Mouse (Mus musculus): ENCODE data around the gene Snx29. TPM values are rescaled to one million over a fixed set of nuclear protein-coding genes. Genes with fewer than 3 reads are reported as not detected.

Snx29 gene
- polyA plus RNA-seq, 1 experiment from 2014 or later: 19.2 TPM

DNA sequence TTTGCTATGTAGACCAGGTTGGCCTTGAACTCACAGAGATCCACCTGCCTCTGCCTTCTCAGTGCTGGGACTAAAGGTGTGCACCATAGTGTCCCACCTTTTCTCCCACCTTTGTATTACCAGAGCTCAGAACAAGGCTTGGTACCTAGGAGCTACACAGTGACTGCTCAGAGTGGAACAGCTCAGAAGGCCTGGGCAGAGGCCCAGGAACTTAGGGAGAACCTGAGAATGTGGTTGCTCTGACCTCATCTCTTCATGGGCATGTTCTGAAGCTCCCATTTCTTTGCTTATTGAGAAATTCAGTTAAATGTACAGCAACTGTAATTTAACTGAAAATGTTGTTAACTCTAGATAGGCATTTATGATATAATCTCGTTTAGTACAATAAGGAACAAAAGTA is 44.1 kb downstream of the Snx29 start:
- no peak overlapping the region for H3K9ac ChIP-seq
- no peak overlapping the region for H3K27ac ChIP-seq
- ATAC-seq (ENCODE audit: low FRiP score): no peak
- peaks cover 27% of the 10 kb centered on the region for H3K4me1 ChIP-seq
- H3K27me3 ChIP-seq: no peaks in the 10 kb centered on the region; the same call in 1 of the 2 replicates
- no peaks in the 10 kb centered on the region for H3K36me3 ChIP-seq
- no peak overlapping the region for H3K4me3 ChIP-seq
- WGBS: 76% methylated on average over 1 of the region's 1 CpGs
- no peaks in the 10 kb centered on the region for H3K9me3 ChIP-seq (replicated peaks)
- no peak overlapping the region for H3K4me2 ChIP-seq (replicated peaks)

DNA sequence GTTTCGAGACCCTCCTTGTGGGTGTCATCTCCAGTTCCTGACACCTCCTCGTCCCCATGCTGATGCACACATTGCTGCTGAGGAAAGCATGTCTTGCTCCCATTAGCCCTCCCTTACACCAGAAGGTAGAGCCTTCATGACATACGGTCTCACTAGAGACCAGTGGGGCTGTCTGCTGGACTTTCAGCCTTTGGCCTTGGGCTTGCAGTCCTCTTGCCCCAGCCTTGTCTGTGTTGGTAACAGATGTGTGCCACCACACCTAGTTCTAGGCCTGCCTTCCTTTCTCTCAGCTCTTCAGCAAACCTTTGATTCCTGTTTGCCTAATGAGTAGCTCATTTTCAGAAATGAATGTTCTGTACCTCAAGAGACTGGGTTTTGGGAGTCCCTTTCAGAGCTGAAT is 45.7 kb downstream of the Snx29 start:
- no peak overlapping the region for H3K4me3 ChIP-seq
- no peak overlapping the region for H3K4me2 ChIP-seq (replicated peaks)
- WGBS: 91% methylated on average over 3 of the region's 3 CpGs
- H3K4me1 ChIP-seq: peaks cover 27% of the 10 kb centered on the region
- no peak for ATAC-seq (ENCODE audit: low FRiP score)
- H3K9me3 ChIP-seq (replicated peaks): no peaks in the 10 kb centered on the region
- H3K27ac ChIP-seq: no peak overlapping the region
- H3K27me3 ChIP-seq: no peaks in the 10 kb centered on the region; the same call in 1 of the 2 replicates
- no peaks in the 10 kb centered on the region for H3K36me3 ChIP-seq
- H3K9ac ChIP-seq: no peak overlapping the region

DNA sequence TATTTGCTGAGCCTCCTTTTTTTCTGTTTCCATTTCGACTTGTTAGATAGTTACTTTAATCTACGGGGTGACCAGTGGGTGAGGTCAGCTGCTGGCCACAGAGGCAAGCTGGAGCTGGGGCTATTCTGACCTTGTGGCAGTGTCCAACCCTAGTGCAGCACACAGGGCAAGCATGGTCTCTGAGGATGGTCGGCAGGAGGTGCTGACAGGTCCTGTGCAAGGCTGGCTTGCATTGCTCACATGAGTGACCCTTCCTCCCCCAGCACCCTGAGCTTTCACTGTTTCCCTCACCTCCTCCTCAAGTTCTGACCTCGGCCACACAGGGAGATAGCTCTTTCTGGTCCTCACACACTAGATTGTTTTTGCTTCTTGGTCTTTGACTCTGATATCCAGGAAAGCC is 46.5 kb downstream of the Snx29 start:
- no peaks in the 10 kb centered on the region; the same call in 1 of the 2 replicates for H3K27me3 ChIP-seq
- no peaks in the 10 kb centered on the region for H3K9me3 ChIP-seq (replicated peaks)
- WGBS: 49% methylated on average over 4 of the region's 4 CpGs
- H3K36me3 ChIP-seq: no peaks in the 10 kb centered on the region
- no peak overlapping the region for H3K4me2 ChIP-seq (replicated peaks)
- no peak overlapping the region for H3K9ac ChIP-seq
- peak; percentile 41; the same call in 1 of the 2 replicates for ATAC-seq (ENCODE audit: low FRiP score)
- H3K4me3 ChIP-seq: no peak overlapping the region
- peaks cover 27% of the 10 kb centered on the region for H3K4me1 ChIP-seq
- peak overlapping the region; percentile 44 for H3K27ac ChIP-seq

DNA sequence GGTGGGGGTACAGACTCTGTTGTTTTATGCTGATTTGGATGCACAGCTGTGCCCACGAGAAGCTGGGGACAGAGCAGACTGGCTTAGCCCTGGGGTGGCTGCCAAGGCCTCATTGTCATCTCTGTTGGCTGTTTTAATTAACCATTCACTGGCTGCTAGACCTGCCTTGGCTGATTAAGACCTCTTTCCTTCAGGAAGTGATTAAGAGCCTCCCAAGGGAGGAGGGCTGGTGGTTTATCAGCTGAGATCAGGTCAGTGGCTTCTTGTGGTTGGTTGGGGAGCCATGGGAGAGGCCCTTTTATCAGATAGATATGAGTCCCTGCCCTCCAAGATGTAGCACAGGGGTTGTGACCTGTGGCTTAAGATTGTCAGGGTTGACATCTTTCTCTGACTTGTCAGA is 46.9 kb downstream of the Snx29 start:
- Histone ChIP-seq H3K4me3 (no peak overlapping the region), H3K4me1 (peaks cover 27% of the 10 kb centered on the region), H3K27ac (peak overlapping the region; percentile 44), H3K36me3 (no peaks in the 10 kb centered on the region), H3K9me3 (replicated peaks) (no peaks in the 10 kb centered on the region), H3K27me3 (no peaks in the 10 kb centered on the region; the same call in 1 of the 2 replicates), H3K9ac (no peak overlapping the region), H3K4me2 (replicated peaks) (no peak overlapping the region)
- peak; percentile 83 for ATAC-seq (ENCODE audit: low FRiP score)
- WGBS: 12% methylated on average over 1 of the region's 1 CpGs

DNA sequence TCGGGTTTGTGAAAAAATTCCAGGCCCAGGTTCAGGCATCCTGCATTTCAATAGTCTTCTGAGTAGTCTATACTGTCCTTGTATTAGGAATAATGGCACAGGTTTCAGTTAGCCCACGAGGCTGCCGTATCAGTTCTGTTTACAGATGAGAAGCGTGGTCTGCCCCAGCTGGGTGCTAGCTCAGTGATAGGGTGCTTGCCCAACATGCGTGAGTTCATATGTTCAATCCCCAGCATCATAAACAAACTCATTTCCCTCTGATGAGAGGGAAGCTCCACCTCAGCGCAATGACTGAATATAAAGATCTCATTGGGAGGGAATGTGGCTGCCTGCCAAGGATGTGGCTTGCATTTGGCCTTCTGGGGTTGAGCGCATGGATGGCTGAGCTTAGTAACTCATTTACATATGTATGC is 47.4 kb downstream of the Snx29 start:
- Histone ChIP-seq H3K4me1 (peaks cover 27% of the 10 kb centered on the region), H3K9ac (no peak overlapping the region), H3K4me2 (replicated peaks) (no peak overlapping the region), H3K9me3 (replicated peaks) (no peaks in the 10 kb centered on the region), H3K4me3 (no peak overlapping the region), H3K36me3 (no peaks in the 10 kb centered on the region), H3K27me3 (no peaks in the 10 kb centered on the region; the same call in 1 of the 2 replicates), H3K27ac (peak overlapping the region; percentile 44; the same call in 1 of the 2 replicates)
- ATAC-seq (ENCODE audit: low FRiP score): peak; percentile 41
- WGBS: 65% methylated on average over 7 of the region's 7 CpGs

DNA sequence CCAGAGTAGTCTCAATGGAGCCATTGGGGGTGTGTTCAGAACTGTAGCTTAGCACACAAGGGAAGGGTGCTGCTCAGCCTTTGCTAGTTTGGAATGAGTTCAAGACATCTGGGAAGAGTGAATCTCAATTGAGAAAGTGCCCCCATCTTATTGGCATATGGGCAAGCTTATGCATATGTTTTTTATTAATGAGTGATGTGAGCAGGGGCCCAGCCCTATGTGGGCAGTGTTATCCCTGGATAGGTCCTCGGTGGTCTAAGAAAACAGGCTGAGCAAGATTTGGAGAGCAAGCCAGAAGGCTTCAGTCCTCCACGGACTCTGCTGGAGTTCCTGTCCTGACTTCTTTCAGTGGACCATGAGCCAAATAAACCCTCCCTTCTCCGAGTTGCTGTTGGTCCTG is 56.6 kb downstream of the Snx29 start:
- H3K4me3 ChIP-seq: no peak overlapping the region
- peaks cover 3% of the 10 kb centered on the region; the same call in 1 of the 2 replicates for H3K36me3 ChIP-seq
- no peaks in the 10 kb centered on the region for H3K9me3 ChIP-seq (replicated peaks)
- H3K27ac ChIP-seq: no peak overlapping the region
- H3K27me3 ChIP-seq: no peaks in the 10 kb centered on the region
- no peak for ATAC-seq (ENCODE audit: low FRiP score)
- no peak overlapping the region for H3K9ac ChIP-seq
- H3K4me1 ChIP-seq: no peaks in the 10 kb centered on the region
- no peak overlapping the region for H3K4me2 ChIP-seq (replicated peaks)
- 86% methylated on average over 3 of the region's 3 CpGs for WGBS

DNA sequence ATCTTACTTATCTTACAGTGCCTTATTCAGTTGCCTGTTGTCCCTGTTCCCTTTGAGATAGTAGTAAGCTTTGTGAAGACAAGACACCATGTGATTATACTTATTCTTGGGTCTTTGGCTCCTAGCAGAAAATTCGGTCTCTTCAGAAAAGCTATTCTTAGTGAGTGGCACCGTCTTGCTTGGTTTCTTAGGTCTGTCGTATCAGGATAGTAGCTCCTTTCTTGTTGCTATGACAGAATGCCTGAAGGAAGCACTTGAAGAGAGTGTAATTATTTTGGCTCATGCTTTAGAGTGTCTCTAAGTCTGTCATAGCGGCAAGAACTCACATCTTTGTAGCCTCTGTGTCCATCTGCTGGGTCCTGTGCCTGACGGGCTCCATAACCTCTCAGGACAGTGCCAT is 57.3 kb downstream of the Snx29 start:
- Histone ChIP-seq H3K9me3 (replicated peaks) (no peaks in the 10 kb centered on the region), H3K9ac (no peak overlapping the region), H3K4me3 (no peak overlapping the region), H3K36me3 (peaks cover 3% of the 10 kb centered on the region; the same call in 1 of the 2 replicates), H3K4me1 (no peaks in the 10 kb centered on the region), H3K4me2 (replicated peaks) (no peak overlapping the region), H3K27ac (no peak overlapping the region), H3K27me3 (no peaks in the 10 kb centered on the region)
- WGBS: 87% methylated on average over 5 of the region's 5 CpGs
- no peak for ATAC-seq (ENCODE audit: low FRiP score)

DNA sequence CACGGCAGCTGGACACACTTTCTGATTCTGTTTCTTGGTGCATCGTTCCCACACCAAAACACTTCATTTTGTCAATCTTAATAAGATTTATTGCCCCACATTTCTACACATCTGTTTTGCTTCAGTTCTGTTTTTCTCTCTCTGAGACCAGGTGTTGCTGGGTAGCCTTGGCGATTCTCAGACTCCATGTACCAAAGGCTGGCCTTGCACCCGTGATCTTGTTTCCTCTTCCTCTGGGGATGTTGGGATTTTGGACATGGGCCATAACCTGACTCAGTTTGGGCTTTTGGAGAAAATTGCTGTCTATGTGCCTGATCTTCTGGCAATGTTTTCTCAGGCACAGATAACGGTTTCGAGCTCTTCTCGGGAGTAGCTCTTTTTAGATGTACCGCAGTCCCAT is 58.2 kb downstream of the Snx29 start:
- WGBS: 88% methylated on average over 8 of the region's 8 CpGs
- no peak overlapping the region for H3K4me3 ChIP-seq
- H3K4me2 ChIP-seq (replicated peaks): no peak overlapping the region
- H3K27ac ChIP-seq: no peak overlapping the region
- H3K9ac ChIP-seq: no peak overlapping the region
- H3K27me3 ChIP-seq: no peaks in the 10 kb centered on the region
- no peak for ATAC-seq (ENCODE audit: low FRiP score)
- peaks cover 3% of the 10 kb centered on the region; the same call in 1 of the 2 replicates for H3K36me3 ChIP-seq
- H3K4me1 ChIP-seq: no peaks in the 10 kb centered on the region
- no peaks in the 10 kb centered on the region for H3K9me3 ChIP-seq (replicated peaks)

DNA sequence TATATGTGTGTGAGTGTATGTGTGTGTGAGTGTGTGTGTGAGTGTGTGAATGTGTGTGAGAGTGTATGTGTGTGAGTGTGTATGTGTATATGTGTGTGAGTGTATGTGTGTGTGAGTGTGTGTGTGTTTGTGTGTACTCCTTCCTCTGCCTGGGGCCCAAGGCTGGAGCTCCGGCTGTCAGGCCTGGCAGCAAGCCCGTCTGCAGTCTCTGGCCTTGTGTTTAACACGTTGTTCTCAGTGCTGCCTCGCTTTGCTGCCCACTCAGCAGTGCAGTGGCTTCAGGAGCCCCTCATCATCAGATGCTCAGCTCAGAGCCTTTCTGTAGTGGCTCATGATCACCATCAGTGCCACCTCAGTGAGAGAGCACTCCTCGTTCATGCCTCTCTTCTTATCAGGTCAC is 61.7 kb downstream of the Snx29 start:
- H3K9ac ChIP-seq: no peak overlapping the region
- H3K36me3 ChIP-seq: no peaks in the 10 kb centered on the region
- ATAC-seq (ENCODE audit: low FRiP score): no peak
- H3K4me1 ChIP-seq: no peaks in the 10 kb centered on the region
- no peak overlapping the region for H3K4me2 ChIP-seq (replicated peaks)
- H3K27me3 ChIP-seq: no peaks in the 10 kb centered on the region
- no peak overlapping the region for H3K27ac ChIP-seq
- 72% methylated on average over 5 of the region's 5 CpGs for WGBS
- H3K4me3 ChIP-seq: no peak overlapping the region
- no peaks in the 10 kb centered on the region for H3K9me3 ChIP-seq (replicated peaks)

DNA sequence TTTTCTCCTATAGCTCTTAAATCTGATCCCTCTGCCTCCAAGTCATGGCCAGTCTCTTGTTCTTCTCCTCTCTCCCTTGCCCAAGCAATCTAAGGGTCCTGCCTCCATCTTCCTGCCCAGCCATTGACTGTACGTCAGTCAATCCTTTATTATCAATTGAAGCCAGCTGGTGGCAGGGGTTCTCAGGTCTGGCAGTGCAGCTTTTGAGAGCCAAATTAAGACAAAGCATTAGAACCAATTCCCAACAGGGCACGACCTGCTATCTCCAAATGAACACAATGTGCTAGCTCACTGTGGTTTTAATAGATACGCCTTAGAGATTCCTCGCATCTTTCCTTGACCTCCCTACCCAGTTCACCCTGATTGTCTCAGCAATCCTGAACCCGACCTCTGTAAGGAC is 62.4 kb downstream of the Snx29 start:
- no peak overlapping the region for H3K27ac ChIP-seq
- H3K4me3 ChIP-seq: no peak overlapping the region
- no peak for ATAC-seq (ENCODE audit: low FRiP score)

DNA sequence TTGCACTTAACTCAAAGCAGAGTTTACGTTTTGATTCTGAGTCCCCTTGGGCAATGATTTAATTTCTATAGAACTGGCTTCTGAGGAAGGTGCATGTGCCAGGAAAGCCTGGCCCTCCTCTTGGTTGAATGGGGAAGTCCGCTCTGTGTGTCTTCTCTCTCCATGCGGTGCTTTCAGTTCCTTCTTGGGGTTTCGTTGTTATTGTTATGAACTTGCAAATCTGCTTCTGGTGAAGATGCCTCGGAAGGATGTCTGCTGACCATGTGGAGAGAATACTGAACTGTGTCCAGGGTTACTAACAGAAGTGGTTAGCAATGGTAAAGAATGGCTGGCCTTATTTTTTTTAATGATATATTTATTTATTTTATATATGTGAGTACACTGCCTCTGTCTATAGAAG is 63.1 kb downstream of the Snx29 start:
- no peak overlapping the region for H3K4me3 ChIP-seq
- no peaks in the 10 kb centered on the region for H3K36me3 ChIP-seq
- H3K9me3 ChIP-seq (replicated peaks): no peaks in the 10 kb centered on the region
- no peak overlapping the region for H3K9ac ChIP-seq
- no peak overlapping the region for H3K27ac ChIP-seq
- H3K27me3 ChIP-seq: no peaks in the 10 kb centered on the region
- WGBS: 91% methylated on average over 5 of the region's 5 CpGs
- no peaks in the 10 kb centered on the region for H3K4me1 ChIP-seq
- ATAC-seq (ENCODE audit: low FRiP score): no peak
- no peak overlapping the region for H3K4me2 ChIP-seq (replicated peaks)

More for the DNA sequence above, 62.4 kb downstream of the Snx29 start:
- H3K9me3 ChIP-seq (replicated peaks): no peaks in the 10 kb centered on the region
- WGBS: 59% methylated on average over 5 of the region's 5 CpGs
- no peak overlapping the region for H3K4me2 ChIP-seq (replicated peaks)
- H3K4me1 ChIP-seq: no peaks in the 10 kb centered on the region
- no peaks in the 10 kb centered on the region for H3K27me3 ChIP-seq
- no peaks in the 10 kb centered on the region for H3K36me3 ChIP-seq
- no peak overlapping the region for H3K9ac ChIP-seq

DNA sequence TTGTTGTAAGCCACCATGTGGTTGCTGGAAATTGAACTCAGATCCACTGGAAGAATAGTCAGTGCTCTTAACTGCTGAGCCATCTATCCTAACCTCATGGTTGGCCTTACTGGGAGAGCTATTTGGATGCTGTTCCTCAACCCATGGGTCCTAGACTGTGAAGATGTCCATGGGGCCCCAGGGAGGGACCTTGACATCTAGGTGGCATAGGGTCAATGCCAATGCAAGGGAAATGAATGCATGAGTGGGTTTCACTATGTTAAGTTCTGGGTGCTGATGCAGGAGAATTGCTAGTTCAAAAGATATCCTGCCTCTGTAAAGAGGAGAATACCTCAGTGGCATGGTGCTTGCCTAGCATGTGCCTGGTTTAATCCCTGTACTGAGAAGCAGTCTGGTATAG is 63.5 kb downstream of the Snx29 start:
- Histone ChIP-seq H3K9ac (no peak overlapping the region), H3K4me3 (no peak overlapping the region)
- no peak for ATAC-seq (ENCODE audit: low FRiP score)

DNA sequence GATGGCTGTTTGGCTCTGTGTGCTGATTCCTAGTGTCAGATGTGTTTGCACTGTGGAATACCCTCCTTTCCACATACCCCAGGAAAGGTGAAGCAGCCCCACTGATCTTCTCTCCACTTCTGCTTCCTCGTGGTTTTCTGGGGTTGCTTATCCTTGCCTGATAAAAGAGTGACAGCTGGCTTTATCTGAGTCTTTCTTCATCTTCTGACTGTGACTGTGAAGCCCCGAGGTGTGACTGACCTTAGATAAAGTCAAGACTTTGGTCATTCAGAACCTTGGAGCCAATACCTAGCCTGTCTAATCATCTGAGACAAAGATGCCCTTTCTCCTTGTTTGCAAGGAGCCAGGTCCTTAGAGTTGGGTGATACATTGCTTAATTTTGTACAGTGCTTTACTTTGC is 65.4 kb downstream of the Snx29 start:
- H3K27me3 ChIP-seq: no peaks in the 10 kb centered on the region
- H3K4me2 ChIP-seq (replicated peaks): no peak overlapping the region
- no peak overlapping the region for H3K9ac ChIP-seq
- 73% methylated on average over 2 of the region's 2 CpGs for WGBS
- no peak overlapping the region for H3K27ac ChIP-seq
- ATAC-seq (ENCODE audit: low FRiP score): no peak
- H3K36me3 ChIP-seq: no peaks in the 10 kb centered on the region
- H3K4me3 ChIP-seq: no peak overlapping the region
- no peaks in the 10 kb centered on the region for H3K4me1 ChIP-seq
- H3K9me3 ChIP-seq (replicated peaks): no peaks in the 10 kb centered on the region

More for the DNA sequence above, 63.5 kb downstream of the Snx29 start:
- H3K9me3 ChIP-seq (replicated peaks): no peaks in the 10 kb centered on the region
- no peak overlapping the region for H3K4me2 ChIP-seq (replicated peaks)
- H3K4me1 ChIP-seq: no peaks in the 10 kb centered on the region
- H3K36me3 ChIP-seq: no peaks in the 10 kb centered on the region
- no peaks in the 10 kb centered on the region for H3K27me3 ChIP-seq
- no peak overlapping the region for H3K27ac ChIP-seq
